Mouse (Mus musculus): ENCODE measurements at regions not wholly inside any gene's neighbourhood (a gene's known extent, or its start where the extent isn't known, plus 50 kb on each side); places are given as distances from the start of the nearest gene placed in this dataset.

DNA sequence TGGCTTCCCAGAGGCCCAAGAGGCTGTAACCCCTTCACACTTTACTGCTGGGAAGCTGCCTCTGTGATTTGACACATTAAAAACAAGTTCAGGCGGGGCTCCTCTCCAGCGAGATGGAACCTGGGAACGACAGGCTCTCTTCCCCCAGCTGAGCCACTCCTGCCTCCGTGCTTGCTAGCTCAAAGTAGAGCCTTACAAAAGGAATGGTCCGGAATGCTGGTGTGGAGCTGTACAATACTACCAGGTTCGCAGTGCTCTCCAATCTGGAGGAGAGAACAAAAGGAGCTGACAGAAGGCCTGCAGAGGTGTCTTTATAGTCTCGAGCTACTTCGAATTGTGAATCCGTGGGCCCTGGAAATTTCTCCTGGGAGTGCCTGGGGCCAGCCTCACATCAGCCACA is 100.4 kb upstream of the Irx4 start:
- H3K4me3 ChIP-seq: peak overlapping the region; percentile 47
- H3K9me3 ChIP-seq (replicated peaks): no peaks in the 10 kb centered on the region
- peaks cover 16% of the 10 kb centered on the region for H3K4me1 ChIP-seq
- H3K27me3 ChIP-seq (ENCODE audit: low read depth, poor library complexity, severe bottlenecking): peaks cover 48% of the 10 kb centered on the region
- no peaks in the 10 kb centered on the region for H3K36me3 ChIP-seq
- DNase-seq (ENCODE audit: low spot score): no peak
- 10% methylated on average over 9 of the region's 9 CpGs for WGBS
- peak overlapping the region; percentile 78 for H3K27ac ChIP-seq (replicated peaks)

DNA sequence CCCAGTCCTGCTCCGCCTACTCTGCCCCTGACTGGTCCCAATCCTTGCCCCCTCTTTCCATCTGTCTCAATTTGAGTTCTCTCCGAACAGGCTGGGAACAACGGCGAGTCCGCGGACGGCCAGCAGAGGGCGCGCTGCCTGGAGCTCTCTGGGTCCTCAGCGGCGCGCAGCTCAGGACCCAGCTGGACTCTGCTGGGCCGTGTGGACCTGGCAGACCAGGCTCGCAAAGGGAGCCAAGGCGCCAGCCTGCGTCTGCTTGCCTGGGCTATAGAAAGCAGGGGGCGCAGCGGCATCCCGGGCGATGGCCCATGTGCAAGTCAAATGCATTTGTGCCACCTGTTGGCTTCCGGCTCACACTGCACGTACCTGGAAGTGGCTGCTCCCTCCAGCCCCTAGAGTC is 100.0 kb upstream of the Irx4 start:
- H3K4me1 ChIP-seq: peaks cover 16% of the 10 kb centered on the region
- DNase-seq (ENCODE audit: low spot score): peak; percentile 93
- peaks cover 48% of the 10 kb centered on the region for H3K27me3 ChIP-seq (ENCODE audit: low read depth, poor library complexity, severe bottlenecking)
- no peaks in the 10 kb centered on the region for H3K36me3 ChIP-seq
- WGBS: under 1% methylated on average over 22 of the region's 22 CpGs
- no peaks in the 10 kb centered on the region for H3K9me3 ChIP-seq (replicated peaks)
- peak overlapping the region; percentile 78 for H3K27ac ChIP-seq (replicated peaks)
- peak overlapping the region; percentile 47 for H3K4me3 ChIP-seq

DNA sequence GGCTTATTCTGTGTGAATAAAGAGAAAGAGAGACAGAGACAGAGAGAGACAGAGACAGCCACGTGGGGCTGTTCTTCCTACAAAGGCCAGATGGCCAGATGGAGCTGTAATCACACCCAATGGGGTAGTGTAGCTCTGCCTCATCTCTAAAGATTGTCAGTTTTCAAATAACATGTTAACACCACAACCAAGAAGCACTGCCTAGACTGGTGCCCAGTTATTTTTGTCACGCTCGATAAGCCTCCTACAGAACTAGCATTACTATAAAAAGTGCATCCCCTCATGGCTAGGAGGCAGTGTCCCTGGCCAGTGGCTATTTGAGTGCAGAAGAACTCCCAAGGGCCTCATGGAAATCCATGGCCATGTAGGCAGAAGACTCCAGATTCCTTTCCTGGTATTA is 90.0 kb upstream of the Irx4 start:
- H3K4me1 ChIP-seq: no peaks in the 10 kb centered on the region
- no peak for DNase-seq (ENCODE audit: low spot score)
- H3K27ac ChIP-seq (replicated peaks): no peak overlapping the region
- WGBS: 80% methylated on average over 3 of the region's 3 CpGs
- H3K27me3 ChIP-seq (ENCODE audit: low read depth, poor library complexity, severe bottlenecking): no peaks in the 10 kb centered on the region
- no peaks in the 10 kb centered on the region for H3K36me3 ChIP-seq
- H3K9me3 ChIP-seq (replicated peaks): no peaks in the 10 kb centered on the region
- no peak overlapping the region for H3K4me3 ChIP-seq

DNA sequence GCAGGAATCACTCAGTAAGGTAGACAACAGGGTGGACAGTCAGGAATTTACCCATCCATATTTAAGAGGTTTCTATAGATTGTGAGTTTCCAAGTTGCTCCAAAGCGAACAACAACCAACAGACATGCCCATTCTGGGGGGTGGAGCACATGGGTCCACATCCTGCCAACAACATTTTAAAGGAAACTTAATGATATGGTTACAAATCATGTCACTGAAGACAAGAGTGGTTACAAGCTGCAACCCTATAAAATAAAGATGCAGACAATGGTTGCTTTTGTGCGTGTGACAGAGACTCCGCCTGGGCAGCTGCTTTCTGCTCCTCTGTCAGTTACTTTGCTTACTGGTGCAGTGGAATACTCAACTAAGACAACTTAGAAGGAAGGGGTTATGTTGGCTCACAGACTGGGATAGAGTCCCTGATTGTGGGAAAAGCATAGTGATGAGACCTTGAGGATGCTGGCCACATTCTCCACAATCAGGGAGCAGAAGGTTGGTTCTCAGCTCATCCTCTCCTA is 52.3 kb upstream of the Irx4 start:
- Histone ChIP-seq H3K4me1 (no peaks in the 10 kb centered on the region), H3K27ac (replicated peaks) (no peak overlapping the region), H3K27me3 (ENCODE audit: low read depth, poor library complexity, severe bottlenecking) (no peaks in the 10 kb centered on the region), H3K4me3 (no peak overlapping the region), H3K36me3 (no peaks in the 10 kb centered on the region), H3K9me3 (replicated peaks) (0 out of 2 replicates have a peak, but pooled peaks cover 13% of the 10 kb centered on the region)
- 93% methylated on average over 3 of the region's 3 CpGs for WGBS
- no peak for DNase-seq (ENCODE audit: low spot score)

Data from midbrain, embryonic 10.5 days (tissue).